Mouse (Mus musculus) cerebellum, adult 2 months (tissue): Measurements from ENCODE around the gene AC124502.3. TPM values are rescaled to one million over a fixed set of nuclear protein-coding genes. Genes with fewer than 3 reads are reported as not detected.
A peak's percentile ranks its signal among the peaks of the same experiment; 100 is the strongest.

Experiments
- DNase-seq, 2 experiments: peaks; one replicate each; pipeline ENCODE4 v3.0.0; 2021
- H3K27ac ChIP-seq: fragments of 200-500 bp; 2 replicates; pipeline ENCODE4 v1.5.1; 2012; ENCODE audit warnings: low read length, control low read depth, inconsistent platforms; ENCODE audit not compliant: insufficient read depth
- H3K27me3 ChIP-seq: fragments of 200-500 bp; 2 replicates; pipeline ENCODE4 v1.6.1; 2012; ENCODE audit warnings: inconsistent platforms, mild to moderate bottlenecking, low read length, moderate library complexity; ENCODE audit not compliant: control insufficient read depth, insufficient read depth
- H3K4me1 ChIP-seq: fragments of 200-500 bp; 2 replicates; pipeline ENCODE4 v1.6.1; 2011; ENCODE audit warnings: low read length; ENCODE audit not compliant: control insufficient read depth, insufficient read depth
- H3K4me3 ChIP-seq: fragments of 200-500 bp; replicated peaks from 2 replicates; pipeline ENCODE3; 2011; ENCODE audit warnings: mild to moderate bottlenecking, low read depth, low read length, control low read depth; ENCODE audit not compliant: insufficient read depth
- CTCF ChIP-seq: fragments of 200-500 bp; IDR thresholded peaks from 2 replicates; pipeline ENCODE4 v1.5.1; 2011; ENCODE audit warnings: low read depth, mild to moderate bottlenecking, control low read depth, low read length, moderate library complexity, borderline replicate concordance; ENCODE audit not compliant: insufficient read depth
- POLR2A ChIP-seq: fragments of 200-500 bp; IDR thresholded peaks from 2 replicates; pipeline ENCODE4 v1.6.1; 2011; ENCODE audit warnings: low read length, control low read depth, borderline replicate concordance; ENCODE audit not compliant: insufficient read depth
- WGBS: fragments of 180-500 bp; shearing (Covaris S2); methylation state at CpG from one replicate; pipeline ENCODE4 v1.1.7; 2018; 5-methylcytosine and 5-hydroxymethylcytosine counted together
- polyA plus RNA-seq: library from polyadenylated mRNA; depleted of rRNA; stranded (reverse); fragments of >200 nt; gene quantifications from 2 replicates; pipeline ENCODE4 v1.2.3, GENCODE M21; 2012

Gene AC124502.3
- polyA plus RNA-seq, 1 experiment = 5.0 TPM

- TF ChIP-seq CTCF (no peak), POLR2A (no peak)
- Histone ChIP-seq H3K27ac (no peak overlapping the region), H3K4me3 (no peak overlapping the region), H3K4me1 (peaks cover 40% of the 10 kb centered on the region), H3K27me3 (no peaks in the 10 kb centered on the region)
- DNase-seq = no peak
- WGBS = 78% methylated on average over 6 of the region's 6 CpGs
Observed at GRCm38 (mm10) chr19:5049325-5049724, 10.6 kb downstream of the AC124502.3 start.

GRCm38 (mm10) chr19:5050047-5050905, 11.6 kb downstream of the AC124502.3 start, which contains the start of gene Rin1:
Gene Rin1 (plus strand): TSS chr19:5050481.
- Histone ChIP-seq H3K27ac (no peak within 1 kb of the TSS), H3K27me3 (no peaks in the 10 kb centered on the region), H3K4me1 (peaks cover 40% of the 10 kb centered on the region), H3K4me3 (no peak within 1 kb of the TSS)
- WGBS = 32% methylated on average over 14 of the region's 14 CpGs
- DNase-seq = peak in 1 of 2 experiments; percentile 42
- TF ChIP-seq CTCF = peak; percentile 39; the same call in 1 of the 2 replicates
- no peak for TF ChIP-seq POLR2A

GRCm38 (mm10) chr19:5051031-5051430, 12.3 kb downstream of the AC124502.3 start:
- Histone ChIP-seq H3K27me3 (no peaks in the 10 kb centered on the region), H3K27ac (no peak overlapping the region), H3K4me3 (no peak overlapping the region), H3K4me1 (peaks cover 40% of the 10 kb centered on the region)
- peak in 1 of 2 experiments; percentile 43 for DNase-seq
- TF ChIP-seq CTCF (no peak), POLR2A (no peak)
- whole genome bisulfite sequencing = 35% methylated on average over 17 of the region's 17 CpGs

GRCm38 (mm10) chr19:5051515-5051914, 12.8 kb downstream of the AC124502.3 start:
- DNase-seq = peak; percentile 28 to 45
- Histone ChIP-seq H3K27me3 (no peaks in the 10 kb centered on the region), H3K27ac (peak overlapping the region; percentile 26; the same call in 1 of the 2 replicates), H3K4me3 (no peak overlapping the region), H3K4me1 (peaks cover 40% of the 10 kb centered on the region)
- 41% methylated on average over 3 of the region's 3 CpGs for WGBS
- TF ChIP-seq POLR2A = no peak
- no peak for TF ChIP-seq CTCF

- peak overlapping the region; percentile 35 for H3K4me3 ChIP-seq
- peak overlapping the region; percentile 39 for H3K27ac ChIP-seq
- peak; percentile 56 to 62 for DNase-seq
Observed at GRCm38 (mm10) chr19:5052166-5052822, 13.6 kb downstream of the AC124502.3 start.

GRCm38 (mm10) chr19:5052853-5053252, 14.2 kb downstream of the AC124502.3 start:
- peak overlapping the region; percentile 35 for H3K4me3 ChIP-seq
- H3K4me1 ChIP-seq = peaks cover 39% of the 10 kb centered on the region
- no peaks in the 10 kb centered on the region for H3K27me3 ChIP-seq
- peak overlapping the region; percentile 39 for H3K27ac ChIP-seq
- TF ChIP-seq POLR2A = no peak
- WGBS = 19% methylated on average over 17 of the region's 17 CpGs
- DNase-seq = peak; percentile 72 to 73

More at GRCm38 (mm10) chr19:5052166-5052822, 13.6 kb downstream of the AC124502.3 start:
- 27% methylated on average over 25 of the region's 25 CpGs for WGBS
- peaks cover 40% of the 10 kb centered on the region for H3K4me1 ChIP-seq
- no peaks in the 10 kb centered on the region for H3K27me3 ChIP-seq
- TF ChIP-seq POLR2A (no peak), CTCF (no peak)

- Histone ChIP-seq H3K4me3 (no peak overlapping the region), H3K4me1 (peaks cover 34% of the 10 kb centered on the region), H3K27me3 (no peaks in the 10 kb centered on the region), H3K27ac (no peak overlapping the region)
- WGBS = 36% methylated on average over 9 of the region's 9 CpGs
- DNase-seq = peak; percentile 69 to 70
- TF ChIP-seq CTCF = peak; percentile 60
- TF ChIP-seq POLR2A = no peak
Observed at GRCm38 (mm10) chr19:5053909-5054308, 15.2 kb downstream of the AC124502.3 start.
